Mouse (Mus musculus) CD4-positive naive resting alpha-beta T cell, adult 76 days (primary cell): ENCODE data around the gene Col13a1. TPM values are rescaled to one million over a fixed set of nuclear protein-coding genes. Genes with fewer than 3 reads are reported as not detected.

Source experiments
- total RNA-seq: library from RNA; stranded (reverse); gene quantifications from one replicate; pipeline ENCODE4 v1.2.4, GENCODE M21; 2023

Gene Col13a1
- not detected for total RNA-seq

DNA sequence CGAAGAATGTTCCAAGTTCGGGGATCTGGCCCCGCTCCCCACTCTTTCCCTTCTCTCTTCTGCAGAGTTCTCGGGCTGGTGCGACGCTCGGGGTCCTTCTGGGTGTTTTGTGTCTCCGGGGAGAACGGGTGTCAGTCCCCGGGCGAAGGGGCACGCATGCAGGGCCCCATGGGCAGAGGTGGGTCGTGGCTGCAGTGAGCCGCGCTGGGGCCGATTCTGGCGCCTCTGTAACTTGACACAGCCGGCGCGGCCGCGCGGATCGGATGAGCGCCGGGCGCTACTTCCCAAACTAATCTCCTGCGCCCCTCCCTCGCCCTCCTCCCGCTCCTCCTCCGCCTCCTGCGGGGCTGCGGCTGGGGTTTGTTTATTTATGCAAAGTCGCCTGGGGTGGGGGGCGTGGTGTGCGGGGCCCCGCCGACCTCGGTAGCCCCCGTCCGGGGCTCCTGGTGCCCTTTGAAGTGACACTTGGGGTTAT is at the start of gene Col13a1:
TSS of gene Col13a1 (minus strand) at position 243 of the 475 bp plus-strand sequence.

Other genes with a start within 250 kb of the Col13a1 start
- not detected for gene H2afy2, start 195.0 kb downstream of the Col13a1 start, total RNA-seq
- gene Neurog3, start 154.0 kb upstream of the Col13a1 start, total RNA-seq: not detected
- gene Fam241b, start 164.8 kb upstream of the Col13a1 start, total RNA-seq: 1.6 TPM